Mouse (Mus musculus): ENCODE data around the gene Sec14l1. TPM values are rescaled to one million over a fixed set of nuclear protein-coding genes. Genes with fewer than 3 reads are reported as not detected.

Gene Sec14l1
- polyA plus RNA-seq, 1 experiment from 2014 or later, result 41.1 TPM

- Histone ChIP-seq H3K27me3 (ENCODE audit: control insufficient read depth, insufficient read depth, low read length) (no peaks in the 10 kb centered on the region), H3K27ac (ENCODE audit: low read length) (peak overlapping the region; percentile 87; the same call in 1 of the 2 replicates), H3K4me3 (ENCODE audit: low read depth, low read length) (peak overlapping the region; percentile 88), H3K9me3 (ENCODE audit: control insufficient read depth, low read depth, low read length) (no peaks in the 10 kb centered on the region), H3K4me2 (replicated peaks; ENCODE audit: low read depth, low read length) (peak overlapping the region; percentile 74), H3K36me3 (ENCODE audit: control insufficient read depth, insufficient read depth, low read length) (peaks cover 5% of the 10 kb centered on the region; the same call in 1 of the 2 replicates), H3K9ac (replicated peaks; ENCODE audit: low read depth, low read length) (no peak overlapping the region; the same call in 1 of the 2 replicates), H3K4me1 (ENCODE audit: control insufficient read depth, insufficient read depth, low read length) (peaks cover 55% of the 10 kb centered on the region)
- WGBS, result 32% methylated on average over 18 of the region's 18 CpGs
- ATAC-seq (ENCODE audit: insufficient number of reproducible peaks, insufficient read depth, low FRiP score, low read depth), result no peak; the same call in 1 of the 2 replicates
These were observed 1.7 kb downstream of the Sec14l1 start for GRCm38 (mm10) chr11:117116350-117117303.

DNA sequence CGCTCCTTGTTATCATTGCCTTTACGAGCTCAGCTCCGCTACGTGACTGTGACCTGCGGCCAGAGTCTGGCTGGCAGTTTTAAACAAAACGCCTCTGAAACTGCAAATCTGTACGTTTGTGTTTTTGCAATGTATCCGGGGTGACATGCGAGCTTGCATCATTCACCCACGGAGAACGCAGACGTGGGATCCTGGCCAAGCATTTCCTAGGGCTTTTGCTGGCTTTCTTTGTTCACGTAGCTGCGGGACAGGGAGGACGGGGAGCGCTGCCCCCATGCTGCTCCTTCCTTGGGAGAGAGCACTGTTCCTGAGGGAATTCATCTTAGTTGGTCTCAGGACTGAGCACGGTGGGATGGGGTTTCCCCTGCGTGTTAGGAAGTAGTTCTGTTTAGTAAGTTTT lies 2.4 kb downstream of the Sec14l1 start:
- peak overlapping the region; percentile 63; the same call in 1 of the 2 replicates for H3K27ac ChIP-seq (ENCODE audit: low read length)
- no peaks in the 10 kb centered on the region for H3K9me3 ChIP-seq (ENCODE audit: control insufficient read depth, low read depth, low read length)
- H3K4me2 ChIP-seq (replicated peaks; ENCODE audit: low read depth, low read length), result peak overlapping the region; percentile 74
- H3K4me1 ChIP-seq (ENCODE audit: control insufficient read depth, insufficient read depth, low read length), result peaks cover 55% of the 10 kb centered on the region
- H3K27me3 ChIP-seq (ENCODE audit: control insufficient read depth, insufficient read depth, low read length), result no peaks in the 10 kb centered on the region
- H3K9ac ChIP-seq (replicated peaks; ENCODE audit: low read depth, low read length), result 0 out of 2 replicates have a peak overlapping the region, but pooled peaks have one; percentile 11
- WGBS, result 41% methylated on average over 18 of the region's 18 CpGs
- no peak for ATAC-seq (ENCODE audit: insufficient number of reproducible peaks, insufficient read depth, low FRiP score, low read depth)
- H3K36me3 ChIP-seq (ENCODE audit: control insufficient read depth, insufficient read depth, low read length), result peaks cover 5% of the 10 kb centered on the region; the same call in 1 of the 2 replicates
- peak overlapping the region; percentile 88 for H3K4me3 ChIP-seq (ENCODE audit: low read depth, low read length)

DNA sequence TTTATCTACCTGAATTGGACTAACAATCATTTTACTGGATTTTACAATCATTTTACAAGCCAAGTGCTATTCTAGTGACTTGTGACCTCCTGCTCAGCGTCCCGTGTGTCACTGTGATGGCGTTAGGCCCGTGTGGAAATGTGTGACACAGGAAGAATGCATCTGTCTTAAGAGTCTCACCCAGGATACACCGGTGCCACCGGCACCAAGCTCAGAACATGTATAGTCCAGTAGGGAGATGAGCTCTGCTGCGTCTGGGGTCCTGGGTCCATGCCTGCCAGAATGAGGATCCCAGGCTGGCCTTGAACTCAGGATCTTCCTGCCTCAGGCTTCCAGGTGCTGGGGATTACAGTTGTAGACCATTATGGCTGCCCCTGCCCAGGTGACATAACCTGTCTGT lies 2.8 kb downstream of the Sec14l1 start:
- H3K27me3 ChIP-seq (ENCODE audit: control insufficient read depth, insufficient read depth, low read length), result no peaks in the 10 kb centered on the region
- H3K36me3 ChIP-seq (ENCODE audit: control insufficient read depth, insufficient read depth, low read length), result peaks cover 5% of the 10 kb centered on the region; the same call in 1 of the 2 replicates
- H3K4me3 ChIP-seq (ENCODE audit: low read depth, low read length), result no peak overlapping the region
- H3K27ac ChIP-seq (ENCODE audit: low read length), result peak overlapping the region; percentile 63; the same call in 1 of the 2 replicates
- 84% methylated on average over 7 of the region's 7 CpGs for WGBS
- no peaks in the 10 kb centered on the region for H3K9me3 ChIP-seq (ENCODE audit: control insufficient read depth, low read depth, low read length)
- peak overlapping the region; percentile 74; the same call in 1 of the 2 replicates for H3K4me2 ChIP-seq (replicated peaks; ENCODE audit: low read depth, low read length)
- no peak overlapping the region for H3K9ac ChIP-seq (replicated peaks; ENCODE audit: low read depth, low read length)
- H3K4me1 ChIP-seq (ENCODE audit: control insufficient read depth, insufficient read depth, low read length), result peaks cover 53% of the 10 kb centered on the region
- ATAC-seq (ENCODE audit: insufficient number of reproducible peaks, insufficient read depth, low FRiP score, low read depth), result no peak

- peaks cover 5% of the 10 kb centered on the region; the same call in 1 of the 2 replicates for H3K36me3 ChIP-seq (ENCODE audit: control insufficient read depth, insufficient read depth, low read length)
- ATAC-seq (ENCODE audit: insufficient number of reproducible peaks, insufficient read depth, low FRiP score, low read depth), result no peak
- H3K9me3 ChIP-seq (ENCODE audit: control insufficient read depth, low read depth, low read length), result no peaks in the 10 kb centered on the region
- H3K27ac ChIP-seq (ENCODE audit: low read length), result 0 out of 2 replicates have a peak overlapping the region, but pooled peaks have one; percentile 16
- no peaks in the 10 kb centered on the region for H3K27me3 ChIP-seq (ENCODE audit: control insufficient read depth, insufficient read depth, low read length)
- no peak overlapping the region for H3K9ac ChIP-seq (replicated peaks; ENCODE audit: low read depth, low read length)
- WGBS, result 69% methylated on average over 4 of the region's 4 CpGs
- H3K4me2 ChIP-seq (replicated peaks; ENCODE audit: low read depth, low read length), result no peak overlapping the region
- H3K4me3 ChIP-seq (ENCODE audit: low read depth, low read length), result no peak overlapping the region
- H3K4me1 ChIP-seq (ENCODE audit: control insufficient read depth, insufficient read depth, low read length), result peaks cover 52% of the 10 kb centered on the region
These were observed 3.3 kb downstream of the Sec14l1 start for GRCm38 (mm10) chr11:117118248-117118647.

DNA sequence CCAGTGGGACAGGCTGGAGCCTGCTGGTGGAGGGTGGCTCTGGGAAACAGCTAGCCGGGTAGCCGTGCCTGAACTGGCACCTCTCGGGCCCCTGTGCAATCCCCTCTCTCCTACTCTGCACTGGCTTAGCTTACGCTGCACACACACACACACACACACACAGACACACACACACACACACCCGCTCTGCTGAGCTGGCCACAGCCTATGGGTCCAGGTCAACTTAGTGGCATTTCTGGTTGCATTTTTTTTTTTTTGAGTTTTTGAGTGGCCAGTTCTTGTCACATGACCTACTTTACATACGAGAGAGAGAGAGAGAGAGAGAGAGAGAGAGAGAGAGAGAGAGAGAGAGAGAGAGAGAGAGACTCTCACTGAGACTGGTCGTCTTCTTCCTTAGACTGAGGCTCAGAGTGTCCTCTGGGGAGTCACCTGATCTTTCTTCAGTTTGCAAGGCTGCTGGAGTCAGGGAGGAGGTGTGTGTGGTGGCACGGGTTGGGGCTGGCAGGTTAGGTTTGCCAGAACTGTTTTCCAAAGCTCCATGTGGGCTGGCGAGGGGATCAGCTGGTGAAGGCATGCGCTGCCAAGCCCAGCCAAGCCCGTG lies 3.9 kb downstream of the Sec14l1 start:
- H3K9ac ChIP-seq (replicated peaks; ENCODE audit: low read depth, low read length), result no peak overlapping the region
- no peak overlapping the region for H3K4me3 ChIP-seq (ENCODE audit: low read depth, low read length)
- no peaks in the 10 kb centered on the region for H3K27me3 ChIP-seq (ENCODE audit: control insufficient read depth, insufficient read depth, low read length)
- H3K9me3 ChIP-seq (ENCODE audit: control insufficient read depth, low read depth, low read length), result no peaks in the 10 kb centered on the region
- peaks cover 52% of the 10 kb centered on the region for H3K4me1 ChIP-seq (ENCODE audit: control insufficient read depth, insufficient read depth, low read length)
- 0 out of 2 replicates have a peak overlapping the region, but pooled peaks have one; percentile 16 for H3K27ac ChIP-seq (ENCODE audit: low read length)
- peaks cover 5% of the 10 kb centered on the region; the same call in 1 of the 2 replicates for H3K36me3 ChIP-seq (ENCODE audit: control insufficient read depth, insufficient read depth, low read length)
- 56% methylated on average over 11 of the region's 11 CpGs for WGBS
- no peak for ATAC-seq (ENCODE audit: insufficient number of reproducible peaks, insufficient read depth, low FRiP score, low read depth)
- H3K4me2 ChIP-seq (replicated peaks; ENCODE audit: low read depth, low read length), result no peak overlapping the region

DNA sequence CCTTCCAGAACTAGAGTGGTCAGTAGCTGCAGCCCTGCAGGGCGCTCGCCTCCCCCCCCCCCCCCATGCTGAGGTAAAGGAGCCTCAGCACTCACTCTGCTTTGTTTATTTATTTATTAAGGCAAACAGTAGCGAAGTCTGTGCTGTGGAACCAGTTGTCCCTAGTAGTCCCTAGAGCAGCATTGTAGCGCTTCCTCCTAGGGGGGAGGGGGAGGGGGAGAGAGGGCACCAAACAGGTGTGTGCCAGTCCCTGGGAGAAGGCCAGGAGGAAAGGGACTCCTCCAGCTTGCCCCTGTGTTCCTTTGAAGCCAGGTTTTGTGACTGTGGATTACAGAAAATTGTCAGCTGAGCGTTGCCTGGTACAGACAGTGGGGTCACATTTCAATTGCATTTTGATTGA lies 4.8 kb downstream of the Sec14l1 start:
- Histone ChIP-seq H3K9me3 (ENCODE audit: control insufficient read depth, low read depth, low read length) (no peaks in the 10 kb centered on the region), H3K4me3 (ENCODE audit: low read depth, low read length) (no peak overlapping the region), H3K4me1 (ENCODE audit: control insufficient read depth, insufficient read depth, low read length) (peaks cover 52% of the 10 kb centered on the region), H3K27me3 (ENCODE audit: control insufficient read depth, insufficient read depth, low read length) (no peaks in the 10 kb centered on the region), H3K36me3 (ENCODE audit: control insufficient read depth, insufficient read depth, low read length) (peaks cover 5% of the 10 kb centered on the region; the same call in 1 of the 2 replicates), H3K4me2 (replicated peaks; ENCODE audit: low read depth, low read length) (no peak overlapping the region), H3K9ac (replicated peaks; ENCODE audit: low read depth, low read length) (no peak overlapping the region), H3K27ac (ENCODE audit: low read length) (no peak overlapping the region)
- no peak for ATAC-seq (ENCODE audit: insufficient number of reproducible peaks, insufficient read depth, low FRiP score, low read depth)
- 40% methylated on average over 5 of the region's 5 CpGs for WGBS

DNA sequence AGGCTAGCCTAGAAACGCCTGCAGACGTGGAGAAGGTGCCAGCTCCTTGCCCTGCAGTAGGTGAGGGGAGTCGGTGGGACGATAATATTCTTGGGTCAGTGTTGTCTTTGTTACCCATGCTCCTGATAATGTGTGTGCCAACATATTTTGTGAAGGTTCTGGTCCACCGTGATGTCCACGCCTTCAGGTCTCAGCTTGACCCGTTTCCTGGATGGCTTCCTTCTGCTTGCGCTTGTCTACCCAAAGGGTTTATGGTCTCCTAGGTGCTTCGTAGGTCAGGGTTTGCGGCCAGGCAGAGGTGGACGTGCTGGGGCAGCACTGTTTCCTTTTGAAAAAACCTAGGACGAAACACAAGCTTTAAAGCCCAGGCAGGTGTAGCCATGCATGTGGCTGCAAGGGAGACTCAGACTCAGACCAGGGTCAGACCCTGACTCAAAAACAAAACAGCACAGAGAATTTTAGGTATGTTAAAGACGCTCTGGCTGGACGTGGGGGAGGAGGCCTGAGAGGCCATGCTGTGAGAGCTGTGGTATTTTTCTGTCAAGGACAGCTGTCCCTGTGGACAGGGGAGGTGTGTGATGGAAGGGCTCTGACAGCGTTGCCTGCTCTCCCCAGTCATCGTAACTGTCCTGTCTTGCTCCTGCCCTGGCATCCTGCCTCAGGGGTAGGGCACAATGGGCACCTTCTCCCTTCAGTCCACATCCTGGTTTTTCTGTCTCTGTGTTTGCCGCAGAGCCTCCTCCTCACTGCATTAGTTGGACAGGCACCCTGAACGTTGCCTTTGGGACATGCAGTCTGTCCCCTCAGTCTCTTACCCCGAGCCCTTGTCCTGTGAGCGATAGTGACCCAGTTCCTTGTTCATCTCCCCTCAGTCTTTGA lies 5.6 kb downstream of the Sec14l1 start:
- H3K27ac ChIP-seq (ENCODE audit: low read length), result no peak overlapping the region
- no peak overlapping the region for H3K4me3 ChIP-seq (ENCODE audit: low read depth, low read length)
- WGBS, result 49% methylated on average over 20 of the region's 20 CpGs
- H3K27me3 ChIP-seq (ENCODE audit: control insufficient read depth, insufficient read depth, low read length), result no peaks in the 10 kb centered on the region
- peaks cover 52% of the 10 kb centered on the region for H3K4me1 ChIP-seq (ENCODE audit: control insufficient read depth, insufficient read depth, low read length)
- ATAC-seq (ENCODE audit: insufficient number of reproducible peaks, insufficient read depth, low FRiP score, low read depth), result no peak
- no peak overlapping the region for H3K9ac ChIP-seq (replicated peaks; ENCODE audit: low read depth, low read length)
- H3K9me3 ChIP-seq (ENCODE audit: control insufficient read depth, low read depth, low read length), result no peaks in the 10 kb centered on the region
- peaks cover 5% of the 10 kb centered on the region; the same call in 1 of the 2 replicates for H3K36me3 ChIP-seq (ENCODE audit: control insufficient read depth, insufficient read depth, low read length)
- H3K4me2 ChIP-seq (replicated peaks; ENCODE audit: low read depth, low read length), result no peak overlapping the region

Data from stomach, embryonic 14.5 days (tissue).